Mouse (Mus musculus) heart, postnatal 4 days (tissue): ENCODE measurements around the gene Arvcf. TPM values are rescaled to one million over a fixed set of nuclear protein-coding genes. Genes with fewer than 3 reads are reported as not detected.

Experiments used
- DNase-seq: peaks from one replicate; pipeline ENCODE4 v3.0.0; 2021
- total RNA-seq, 2 experiments: library from RNA; stranded (reverse); gene quantifications; 2 replicates each; pipeline ENCODE4 v1.2.3; 2021

Gene Arvcf
- total RNA-seq, 2 experiments from 2014 or later: 43.5 to 44.2 TPM

DNA sequence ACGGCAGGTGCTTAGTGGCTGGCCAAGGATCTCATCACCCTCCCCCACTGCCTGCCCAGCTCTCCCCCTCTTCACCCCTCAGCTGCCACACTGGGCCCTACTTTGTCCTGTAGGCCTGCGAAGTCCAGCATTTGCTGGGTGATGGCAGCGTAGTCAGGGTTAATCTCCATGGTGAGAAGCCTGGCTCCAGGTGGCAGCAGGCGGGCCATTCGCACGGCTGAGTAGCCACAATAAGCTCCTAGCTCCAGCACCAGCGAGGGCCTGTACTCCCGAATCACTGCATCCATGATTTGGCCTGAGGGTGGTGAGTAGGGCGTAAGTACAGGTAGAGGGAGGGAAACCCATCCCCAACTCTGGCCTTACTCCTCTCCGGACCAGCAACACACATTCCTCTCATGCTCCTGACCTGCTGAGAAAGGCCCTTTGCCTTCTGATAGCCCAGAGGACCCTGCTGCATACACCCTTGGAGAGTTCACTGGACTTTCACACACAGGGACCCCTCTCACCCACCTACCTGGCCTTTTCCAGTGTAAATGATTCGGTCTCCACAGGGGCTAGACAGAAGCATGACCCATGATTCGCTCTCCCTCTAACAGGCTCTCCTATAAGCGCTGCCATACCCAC lies 63.2 kb downstream of the Arvcf start:
- DNase-seq: no peak

- DNase-seq: peak; percentile 72
Measured at GRCm38 (mm10) chr16:18411802-18412476, 64.0 kb downstream of the Arvcf start.

DNA sequence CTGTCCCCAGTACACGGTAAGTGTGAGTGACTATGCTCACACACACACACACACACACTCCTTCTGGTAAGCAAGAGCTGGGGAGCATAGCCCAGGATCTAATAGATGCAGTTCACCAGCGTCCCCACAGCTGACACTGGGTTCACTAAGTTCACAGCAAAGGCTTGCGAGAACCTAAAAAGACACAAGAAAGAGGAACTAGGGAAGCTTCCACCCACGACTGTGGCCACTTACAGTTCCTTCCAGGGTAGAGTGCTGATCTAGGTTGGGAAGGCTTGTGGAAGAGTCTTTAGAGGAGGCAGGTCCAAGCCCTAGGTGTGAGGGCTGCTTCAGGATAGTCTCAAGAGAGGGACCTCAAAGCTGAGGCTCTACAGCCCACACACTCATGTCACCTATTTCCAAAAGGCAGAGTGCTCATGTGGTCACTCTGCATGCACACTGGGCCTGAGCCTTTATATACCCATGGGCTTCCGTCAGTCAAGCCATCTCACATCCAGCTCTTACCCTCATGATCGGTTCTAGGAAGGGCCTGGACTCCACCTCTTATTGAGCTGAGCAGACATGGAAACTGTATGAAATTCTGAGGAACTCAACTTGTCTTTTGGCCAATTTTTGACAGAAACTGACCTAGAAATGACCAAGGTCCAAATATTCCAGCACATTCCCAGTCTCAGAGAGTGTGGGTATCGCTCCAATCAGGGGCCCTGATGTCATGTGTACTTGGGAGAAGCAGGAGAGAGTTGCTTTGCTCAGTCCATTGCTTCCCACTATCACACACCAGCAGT lies 65.2 kb downstream of the Arvcf start:
- DNase-seq: no peak

DNA sequence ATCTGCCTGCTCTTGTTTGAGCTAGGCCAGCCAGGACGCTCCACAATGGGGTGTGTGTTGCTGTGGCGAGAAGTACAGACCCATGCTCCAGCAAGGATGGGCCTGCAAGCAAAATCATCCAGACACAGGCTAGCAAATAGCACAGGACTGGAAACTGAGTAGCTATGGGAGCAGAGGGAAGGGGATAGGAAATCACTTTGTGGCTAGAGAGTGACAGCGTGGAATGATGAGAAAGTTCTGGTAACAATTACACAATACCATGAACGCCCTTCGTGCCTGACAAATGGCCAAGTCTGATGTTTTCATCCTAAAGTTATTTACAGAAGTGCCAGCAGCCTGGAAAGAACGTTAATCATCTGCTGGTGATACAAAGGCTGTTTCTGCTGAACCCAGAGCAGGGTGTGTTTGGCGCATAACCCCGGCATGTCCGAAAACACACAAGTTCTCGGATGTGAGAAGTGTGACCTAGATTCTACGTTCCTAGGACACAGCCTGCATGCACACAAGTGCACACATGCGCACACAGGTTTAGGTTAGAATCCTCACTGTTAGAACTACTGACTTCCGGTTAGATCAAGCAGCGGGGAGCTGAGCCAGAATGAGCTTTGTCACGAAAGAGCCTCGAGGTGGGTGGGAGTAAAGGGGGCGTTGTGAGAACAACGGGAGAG lies 68.2 kb downstream of the Arvcf start:
- peak; percentile 64 for DNase-seq

GRCm38 (mm10) chr16:18416837-18417236 lies 68.9 kb downstream of the Arvcf start:
- DNase-seq: no peak

DNA sequence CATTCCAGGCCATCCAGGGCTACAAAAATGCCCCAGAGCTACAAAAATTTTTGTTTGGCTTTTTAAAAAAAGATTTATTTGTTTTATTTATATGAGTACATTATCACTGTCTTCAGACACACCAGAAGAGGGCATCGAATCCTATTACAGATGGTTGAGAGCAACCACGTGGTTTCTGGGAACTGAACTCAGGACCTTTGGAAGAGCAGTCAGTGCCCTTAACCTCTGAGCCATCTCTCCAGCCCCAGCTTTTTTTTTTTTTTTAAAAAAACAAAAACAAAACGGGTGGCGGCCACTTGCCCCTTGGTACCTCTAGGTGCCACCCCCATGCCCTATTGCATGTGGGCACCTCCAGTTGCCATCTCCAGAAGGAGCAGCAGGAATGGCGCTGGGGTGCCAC lies 69.5 kb downstream of the Arvcf start:
- no peak for DNase-seq

GRCm38 (mm10) chr16:18418756-18419602 lies 71.0 kb downstream of the Arvcf start:
- DNase-seq: no peak

DNA sequence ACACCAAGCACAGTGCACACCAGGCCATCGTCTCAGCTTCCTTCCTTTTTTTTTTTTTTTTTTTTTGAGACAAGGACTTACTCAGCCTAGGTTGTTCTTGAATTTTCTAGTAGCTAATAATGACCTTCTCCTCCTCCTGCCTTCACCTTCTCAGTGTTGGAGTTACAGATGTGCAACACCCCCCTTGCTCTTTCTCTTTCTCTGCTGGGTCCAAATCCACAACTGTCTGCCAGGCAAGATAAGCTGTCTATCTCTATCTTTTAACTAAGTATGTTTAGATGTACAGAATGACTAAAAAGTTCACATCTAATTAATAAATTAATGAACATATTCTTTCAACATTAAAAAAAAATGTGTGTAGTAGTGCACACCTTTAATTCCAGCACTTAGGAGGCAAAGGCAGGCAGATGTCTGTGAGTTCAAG lies 71.6 kb downstream of the Arvcf start:
- no peak for DNase-seq

- DNase-seq: no peak
Measured at GRCm38 (mm10) chr16:18420571-18420970, 72.6 kb downstream of the Arvcf start.

DNA sequence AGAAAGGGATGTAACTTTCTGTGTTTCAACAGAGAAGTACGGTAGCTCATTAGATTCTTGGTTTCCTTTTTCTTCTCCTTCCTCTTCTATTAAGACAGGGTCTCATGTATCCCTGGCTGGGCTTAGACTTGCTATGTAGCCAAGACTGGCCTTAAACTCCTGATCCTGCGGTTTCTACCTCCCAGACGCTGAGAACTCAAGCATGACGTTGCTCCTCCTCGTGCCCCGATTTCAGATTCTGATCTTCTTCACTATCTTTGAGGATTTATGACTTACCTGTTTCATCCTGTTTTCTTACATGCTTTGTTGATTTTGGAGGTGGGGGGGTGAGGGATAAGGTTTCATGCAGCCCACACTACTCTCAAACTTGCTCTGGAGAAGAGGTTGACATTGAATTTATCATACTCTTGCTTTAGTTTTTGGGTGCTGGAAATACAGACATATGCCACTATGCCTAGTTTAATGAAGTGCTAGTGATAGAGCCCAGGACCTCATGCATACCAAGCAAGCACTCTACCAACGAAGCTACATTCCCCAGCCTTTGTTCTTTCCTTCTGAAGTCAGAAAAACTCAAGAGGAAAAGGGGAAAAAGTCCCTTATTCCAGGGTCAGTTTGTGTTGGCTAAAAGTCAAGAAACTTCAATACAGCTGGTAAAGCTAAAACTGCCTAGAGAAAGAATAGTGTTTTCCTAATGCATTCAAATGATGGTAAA lies 75.4 kb downstream of the Arvcf start:
- DNase-seq: no peak

DNA sequence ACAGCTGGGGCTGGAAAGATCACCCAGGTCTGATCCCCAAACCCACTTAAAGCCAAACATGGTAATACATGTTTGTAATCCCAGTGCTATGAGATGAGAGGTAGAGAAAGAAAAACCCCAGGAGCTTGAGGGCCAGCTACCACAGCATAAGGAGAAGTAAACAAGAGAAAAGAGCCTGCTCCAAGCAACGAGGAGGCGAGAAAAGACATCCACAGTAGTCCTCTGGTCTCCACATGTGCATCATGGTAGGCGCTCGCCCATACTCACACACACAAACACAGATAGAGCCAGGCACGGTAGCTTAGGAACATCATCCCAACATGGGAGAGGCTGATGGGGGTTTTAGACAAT lies 75.9 kb downstream of the Arvcf start:
- DNase-seq: no peak

- DNase-seq: no peak
Measured at GRCm38 (mm10) chr16:18424364-18425045, 76.5 kb downstream of the Arvcf start.

GRCm38 (mm10) chr16:18425475-18426214 lies 77.7 kb downstream of the Arvcf start:
- peak; percentile 24 for DNase-seq

DNA sequence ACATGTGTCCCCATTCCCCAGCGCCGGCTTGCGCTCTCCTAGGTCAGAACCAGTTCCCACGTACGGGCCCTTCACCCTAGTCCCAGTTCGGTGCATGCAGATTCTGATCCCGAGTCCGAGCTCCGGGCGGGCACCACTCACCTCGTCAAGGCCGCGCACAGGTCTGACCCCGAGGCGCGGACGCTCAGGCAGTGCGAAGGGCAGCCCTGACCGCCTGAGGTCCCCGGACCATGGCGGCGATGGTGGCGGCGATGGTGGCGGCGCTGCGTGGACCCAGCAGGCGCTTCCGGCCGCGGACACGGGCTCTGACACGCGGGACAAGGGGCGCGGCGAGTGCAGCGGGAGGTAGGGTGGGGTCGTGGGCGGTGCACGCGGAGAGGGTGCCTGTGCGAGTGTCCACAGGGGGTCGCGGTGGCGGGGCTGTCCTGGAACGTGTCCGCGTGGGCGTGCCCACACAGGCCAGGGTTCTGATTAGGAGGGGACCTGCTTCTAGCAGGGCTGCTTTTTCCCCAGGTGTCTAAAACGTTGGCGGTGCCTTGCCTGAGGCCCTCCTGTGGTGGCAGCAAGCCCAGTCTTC lies 78.3 kb downstream of the Arvcf start, which contains the start of gene Txnrd2:
Gene Txnrd2 (plus strand): TSS at position 170 of the 577 bp plus-strand sequence.
- peak; percentile 84 for DNase-seq

DNA sequence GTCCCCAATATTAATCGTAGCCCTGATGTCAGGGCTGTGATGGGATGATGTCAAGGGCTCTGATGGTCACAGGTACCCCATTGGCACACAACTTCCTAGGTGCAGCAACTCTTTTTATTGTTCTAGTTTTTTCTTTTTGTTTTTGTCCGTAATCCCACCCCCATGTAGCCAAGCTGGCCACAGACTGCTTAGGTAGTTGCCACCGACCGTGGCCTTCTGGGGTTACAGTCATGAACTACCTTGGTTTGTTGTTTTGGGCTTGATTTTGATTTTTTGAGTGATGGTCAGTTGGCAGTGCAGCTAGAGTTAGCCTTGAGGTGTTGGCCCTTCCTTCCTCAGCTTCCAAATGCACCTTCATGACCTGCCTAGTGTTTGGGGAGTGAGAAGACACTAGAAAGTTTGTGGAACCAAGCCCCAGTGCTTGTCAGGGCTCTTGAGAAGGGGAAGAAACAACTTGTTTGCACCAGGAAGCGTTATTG lies 78.9 kb downstream of the Arvcf start, which contains the start of gene Comt:
Gene Comt (minus strand): TSS at position 51 of the 479 bp plus-strand sequence.
- no peak for DNase-seq

- DNase-seq: no peak
Measured at GRCm38 (mm10) chr16:18428011-18428515, 80.1 kb downstream of the Arvcf start.

DNA sequence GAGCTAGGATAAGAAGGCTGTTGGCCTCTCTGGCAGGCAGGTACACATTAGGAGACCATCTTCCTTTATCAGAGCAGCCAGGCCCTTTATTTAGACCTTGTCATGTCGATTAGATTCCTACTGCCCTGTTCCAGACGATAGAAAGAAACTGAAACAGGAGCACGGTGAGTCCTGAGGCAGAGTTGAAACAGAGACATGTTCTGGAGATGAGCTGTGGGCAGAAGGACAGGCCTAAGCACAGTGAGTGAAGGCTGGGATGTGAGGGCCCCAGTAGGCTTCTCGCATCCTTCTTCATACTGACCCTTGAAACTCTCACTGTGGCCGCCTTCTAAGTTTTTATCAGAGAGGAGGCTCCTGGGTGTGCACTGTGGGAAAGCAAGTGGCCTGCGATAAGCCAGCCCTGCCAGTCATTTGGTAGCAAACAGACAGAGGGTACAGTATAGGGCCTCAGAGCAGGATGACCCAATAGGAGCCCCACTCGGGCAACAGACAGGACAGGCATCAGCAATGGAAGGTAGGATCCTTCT lies 80.6 kb downstream of the Arvcf start:
- no peak for DNase-seq

DNA sequence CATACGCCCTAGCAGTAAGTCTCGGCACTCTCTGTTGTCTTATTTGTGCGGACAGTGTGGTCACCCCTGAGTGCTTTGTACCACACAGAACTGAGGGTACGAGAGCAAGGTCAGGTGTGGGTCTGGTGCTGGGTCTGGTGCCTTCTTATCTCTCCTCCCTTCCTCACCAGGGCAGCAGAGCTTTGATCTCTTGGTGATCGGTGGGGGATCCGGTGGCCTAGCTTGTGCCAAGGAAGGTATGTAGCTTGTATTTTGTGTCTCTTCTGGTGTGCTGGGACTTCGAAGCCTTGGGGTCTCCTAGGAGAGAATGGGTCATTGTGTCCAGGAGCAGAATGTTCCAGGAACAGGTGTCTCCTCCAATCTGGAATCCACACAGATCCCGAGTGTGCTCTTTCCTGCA lies 81.7 kb downstream of the Arvcf start:
- DNase-seq: no peak
